Mouse (Mus musculus) naive thymus-derived CD4-positive, alpha-beta T cell, adult 2 months (primary cell): ENCODE results near the gene Cfap44.

Experiments used
- DNase-seq: peaks from one replicate; pipeline ENCODE4 v3.0.0-alpha.2; 2011; ENCODE audit warnings: low read depth

Gene Cfap44

DNA sequence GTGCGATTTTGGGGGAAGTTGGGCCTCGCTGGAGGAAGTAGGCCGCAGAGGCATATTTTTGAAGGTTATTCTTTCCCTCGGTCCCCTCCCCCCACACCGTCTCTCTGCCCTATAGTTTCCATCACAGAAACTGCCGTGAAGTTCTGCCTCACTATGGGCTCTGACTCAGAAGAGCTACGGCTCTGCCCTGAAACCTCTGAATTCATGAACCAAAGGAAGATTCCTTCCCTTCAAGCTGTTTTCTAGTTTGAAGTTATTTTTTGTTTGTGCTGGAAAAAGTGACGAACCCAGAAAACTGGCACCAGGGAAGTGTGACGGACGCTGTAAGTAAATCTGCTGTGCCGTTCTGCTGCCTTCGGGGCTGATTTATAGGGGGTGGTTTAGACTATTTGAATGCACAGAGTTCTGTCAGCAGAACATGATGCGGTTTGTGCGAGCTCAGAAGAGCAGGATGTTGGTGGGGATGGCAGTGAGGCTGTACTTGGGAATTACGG is 102.4 kb downstream of the Cfap44 start:
- peak; percentile 14 for DNase-seq

DNA sequence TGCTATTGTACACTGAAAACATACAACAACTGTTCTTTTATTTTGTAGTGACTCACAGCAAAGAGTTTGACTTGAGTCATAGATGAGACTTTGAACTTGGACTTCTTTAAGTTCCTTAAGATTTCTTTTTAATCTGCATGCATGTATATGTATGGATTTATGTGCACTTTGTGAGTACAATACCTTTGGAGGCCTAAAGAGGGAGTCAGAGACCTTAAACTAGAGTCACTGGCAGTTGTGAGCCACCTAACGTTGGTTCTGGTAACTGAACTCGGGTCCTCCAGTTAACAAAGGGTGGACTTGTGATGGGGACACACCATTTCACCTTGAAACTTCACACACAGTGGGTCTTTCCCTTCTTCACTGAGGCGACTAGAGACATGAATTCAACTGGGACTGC is 103.9 kb downstream of the Cfap44 start:
- DNase-seq = no peak

DNA sequence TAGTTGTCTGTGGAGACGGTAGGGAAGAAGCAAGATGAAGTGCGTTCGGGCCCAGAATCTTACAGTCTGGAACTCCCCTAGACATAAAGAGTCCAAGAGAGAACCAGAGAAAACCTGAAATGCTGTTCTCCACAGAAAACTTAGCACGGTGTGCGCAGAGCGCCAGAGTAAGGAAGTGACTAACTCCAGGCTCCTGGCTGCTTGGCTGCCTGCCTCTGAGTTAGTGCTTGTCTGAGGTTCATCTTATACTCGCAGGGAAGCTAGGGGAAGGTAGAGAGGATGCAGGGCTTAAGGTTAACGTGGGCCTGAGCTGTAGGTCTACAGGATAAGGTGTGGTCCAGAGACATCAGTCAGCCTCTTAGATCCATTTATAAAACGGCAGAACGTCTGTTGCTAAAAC is 107.2 kb downstream of the Cfap44 start:
- no peak for DNase-seq

DNA sequence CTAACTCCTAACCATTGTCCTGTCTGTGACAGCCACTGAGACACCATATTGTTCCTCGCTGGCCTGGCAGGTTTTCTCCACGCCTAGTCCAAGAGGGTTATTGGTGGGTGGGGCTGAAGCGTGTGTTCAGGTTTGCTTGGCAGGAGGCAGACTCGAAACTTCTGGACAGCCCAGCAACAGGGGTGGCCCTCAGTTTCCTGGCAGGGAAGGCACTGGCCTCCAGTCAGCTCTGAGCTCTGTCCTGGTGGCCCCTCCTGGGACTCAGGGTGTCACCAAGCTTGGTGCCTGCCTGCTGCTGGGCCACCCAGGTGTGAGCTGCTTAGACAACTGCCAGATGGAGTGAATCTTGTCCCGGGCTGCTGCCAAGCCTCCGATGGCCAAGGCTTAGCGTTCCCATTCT is 107.7 kb downstream of the Cfap44 start:
- DNase-seq = no peak

DNA sequence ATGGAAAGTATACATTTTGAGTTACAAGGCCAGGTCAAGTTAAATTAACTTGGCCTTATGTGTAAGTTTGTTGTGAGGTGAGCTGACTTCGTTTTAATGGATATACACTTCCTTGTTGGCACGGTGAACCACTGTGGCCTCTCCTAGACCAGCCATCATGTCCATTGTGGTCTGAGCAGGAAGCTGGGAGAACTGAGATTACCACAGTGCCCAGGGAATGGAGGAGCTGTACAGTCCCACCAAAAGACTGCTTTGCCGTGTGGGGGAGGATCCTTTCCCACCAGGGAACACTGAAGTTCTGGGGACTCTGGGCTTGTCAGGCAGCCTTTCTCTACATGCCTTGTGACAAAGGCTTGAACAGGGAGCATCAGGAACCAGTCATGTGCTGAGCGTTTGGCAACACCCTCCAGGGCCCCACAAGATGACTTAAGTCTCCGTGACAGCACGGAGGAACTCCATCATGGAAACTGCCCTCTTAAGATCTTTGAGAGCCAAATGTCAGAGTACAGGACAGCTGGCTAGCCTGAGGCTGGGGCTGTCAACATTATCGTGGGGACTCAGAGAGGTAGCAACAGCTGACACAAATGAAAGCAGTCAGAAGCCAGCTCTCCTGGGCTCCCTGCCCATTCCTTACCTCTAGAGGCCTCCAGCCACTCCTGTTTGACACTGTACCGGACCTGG is 108.4 kb downstream of the Cfap44 start:
- DNase-seq = no peak

DNA sequence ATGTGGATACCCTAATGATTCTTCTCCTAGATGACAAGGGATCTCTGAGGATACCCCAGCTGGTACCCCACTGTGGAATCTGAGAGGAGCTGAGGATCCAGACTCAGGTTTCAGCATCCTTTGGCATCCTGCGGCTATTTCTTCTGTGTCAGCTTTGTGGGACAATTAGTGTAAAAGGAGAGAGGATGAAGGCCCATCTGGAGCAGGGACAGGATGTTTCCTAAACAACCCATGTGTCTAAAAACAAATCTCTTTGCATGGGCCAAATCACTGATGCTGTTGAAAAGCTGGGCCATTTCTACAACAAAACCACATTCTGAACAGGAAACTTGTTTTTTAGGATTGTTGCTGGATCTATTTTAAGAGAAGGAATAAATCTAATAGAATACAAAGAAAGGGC is 110.6 kb downstream of the Cfap44 start:
- no peak for DNase-seq

DNA sequence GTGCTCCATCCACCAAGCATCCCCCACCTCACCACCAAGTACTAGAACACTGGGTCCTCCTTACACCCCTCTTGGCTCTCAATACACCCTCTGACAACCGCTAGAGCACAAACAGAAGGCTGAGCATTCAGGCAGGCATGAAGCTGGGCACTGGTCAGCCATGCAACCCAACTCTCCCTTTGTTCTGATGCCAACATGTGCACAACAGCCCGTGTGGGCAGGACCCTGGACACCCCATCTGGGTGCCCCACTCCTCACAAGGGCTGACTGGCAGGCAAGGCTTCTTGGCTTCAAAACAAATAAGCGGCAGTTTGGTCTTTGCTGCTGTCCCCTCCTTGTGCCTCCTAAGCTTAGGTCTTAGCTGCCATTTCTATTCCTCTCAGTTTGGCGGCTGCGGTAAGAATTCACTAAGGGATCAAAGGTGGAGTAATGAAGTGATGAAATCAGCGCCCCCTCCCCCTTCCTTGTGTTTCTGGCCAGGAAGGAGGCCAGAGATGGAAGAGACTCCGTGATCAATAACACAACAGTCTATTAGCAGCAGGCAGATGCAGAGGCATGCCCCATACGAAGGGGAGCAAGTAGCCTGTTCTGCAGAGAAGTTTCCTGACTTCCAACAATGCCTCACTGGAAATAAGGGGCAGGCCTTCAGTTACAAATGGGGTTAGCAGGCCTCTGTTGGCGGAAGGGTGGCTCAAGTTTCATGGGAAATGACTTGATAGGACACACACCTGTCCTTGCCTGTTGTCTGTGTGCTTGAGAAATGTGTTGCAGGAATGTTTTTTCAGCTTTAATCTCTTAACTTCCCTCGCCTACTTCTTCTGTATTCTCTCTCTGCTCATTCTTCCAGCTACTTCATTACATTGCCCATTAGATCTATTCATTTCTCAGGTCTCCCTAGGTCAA is 112.7 kb downstream of the Cfap44 start:
- no peak for DNase-seq

DNA sequence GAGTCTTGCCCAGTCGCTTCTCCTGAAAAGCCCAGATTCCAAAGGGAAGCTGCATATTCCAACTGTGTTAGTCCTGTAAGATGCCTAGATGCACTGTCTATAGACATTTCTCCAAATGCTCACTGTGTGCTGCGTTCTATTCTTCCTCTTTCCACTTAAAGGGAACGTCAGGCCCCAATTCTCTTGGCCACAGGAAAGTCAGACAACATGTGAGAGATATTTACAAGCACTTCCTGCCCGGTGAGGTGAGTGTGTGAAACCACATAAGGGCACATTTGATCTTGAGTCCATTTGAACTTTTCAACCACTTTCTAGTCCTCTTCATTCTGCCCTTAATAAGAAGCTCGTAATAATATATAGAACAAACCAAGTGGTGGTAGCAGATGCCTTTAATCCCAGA is 113.4 kb downstream of the Cfap44 start:
- DNase-seq = no peak

DNA sequence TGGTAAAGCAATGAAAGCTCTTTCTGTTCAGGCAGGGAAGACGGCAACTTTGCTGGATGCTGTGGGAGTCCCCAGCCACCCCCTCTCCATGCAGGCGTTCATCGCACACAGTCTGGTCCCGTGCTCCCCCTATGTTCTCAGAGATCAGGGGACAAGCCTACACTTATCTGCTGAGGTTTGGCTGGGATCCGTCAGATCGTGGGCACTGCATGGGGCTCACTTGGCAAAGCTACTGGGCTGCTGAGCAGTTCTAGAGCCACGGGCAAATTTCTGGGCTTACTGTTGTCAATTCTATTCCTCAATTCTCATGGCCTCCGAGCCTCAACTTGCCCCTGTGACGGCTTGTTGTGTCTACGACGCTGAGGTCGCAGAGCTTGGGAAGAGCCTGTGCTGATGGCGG is 114.2 kb downstream of the Cfap44 start:
- DNase-seq = no peak

DNA sequence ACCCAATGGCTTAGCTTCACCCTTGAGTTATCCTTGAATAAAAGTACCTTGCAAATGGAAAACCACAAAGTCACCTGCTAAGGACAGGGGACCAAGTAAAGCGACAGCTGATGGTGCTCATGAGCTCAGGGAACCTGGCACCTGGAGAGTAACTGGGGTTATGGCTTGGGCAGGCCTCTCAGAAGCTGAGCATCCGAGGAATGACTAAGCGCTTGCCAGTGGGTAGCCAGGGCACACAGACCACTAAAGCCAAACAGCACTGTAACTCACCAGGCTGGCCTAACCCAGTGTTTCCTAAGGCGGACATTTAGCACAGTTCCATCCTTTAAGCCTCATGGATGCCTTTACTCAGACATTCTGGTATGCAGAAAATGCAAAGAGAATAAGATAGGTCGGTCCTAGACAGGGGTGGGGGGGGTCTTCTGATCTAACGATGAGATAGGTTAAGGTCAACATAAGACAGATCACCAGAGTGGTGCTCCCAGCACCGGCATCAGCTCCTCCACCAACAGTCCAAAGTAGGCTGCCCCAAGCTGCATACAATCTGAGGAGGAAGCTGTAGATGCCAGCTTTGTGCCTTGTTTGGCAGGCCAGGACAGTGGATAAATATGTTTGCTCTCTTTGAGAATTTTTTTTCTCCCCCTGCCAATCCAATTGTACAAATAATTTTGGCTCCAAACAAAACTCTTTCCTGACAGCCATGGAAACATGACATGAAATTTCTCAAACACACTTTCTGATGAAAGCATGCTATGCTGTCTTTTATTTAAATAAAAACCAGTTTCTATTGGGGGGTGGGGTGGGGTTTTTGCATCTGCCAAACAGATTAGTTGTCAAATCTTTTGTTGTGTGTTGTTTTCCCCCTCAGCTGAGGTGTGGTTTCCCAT is 115.1 kb downstream of the Cfap44 start:
- no peak for DNase-seq

DNA sequence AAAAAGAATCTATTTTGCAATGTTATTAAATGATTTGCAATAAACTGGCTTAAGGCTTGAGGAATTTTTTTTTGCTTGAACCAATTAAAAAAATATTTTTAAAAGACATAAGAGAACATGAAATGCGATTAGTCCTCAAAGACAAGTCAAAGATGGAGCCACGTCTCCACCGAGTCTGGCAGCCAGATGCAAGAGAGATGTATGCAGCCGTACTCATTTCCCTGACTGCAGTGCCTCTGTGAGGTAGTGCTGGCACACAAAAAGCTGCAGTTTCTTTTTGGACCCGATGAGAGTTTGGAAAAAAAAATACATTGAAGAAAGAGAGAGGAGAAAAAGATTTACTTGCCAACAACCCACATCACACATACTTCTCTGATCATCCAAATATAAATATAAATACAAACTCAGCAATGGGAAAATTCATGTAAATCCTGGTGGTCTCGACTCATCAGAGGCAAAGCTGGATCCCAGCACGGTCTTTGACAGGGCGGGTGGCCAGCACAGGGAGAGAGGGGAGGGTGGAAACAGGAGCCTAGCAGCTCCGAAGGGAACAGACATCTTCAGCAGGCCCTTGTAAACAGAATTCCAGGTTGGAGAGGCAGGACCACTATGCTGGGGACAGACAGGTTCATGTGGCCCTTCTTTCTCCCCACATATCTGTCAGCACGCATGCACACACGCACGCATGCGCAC is 116.1 kb downstream of the Cfap44 start:
- DNase-seq = no peak

DNA sequence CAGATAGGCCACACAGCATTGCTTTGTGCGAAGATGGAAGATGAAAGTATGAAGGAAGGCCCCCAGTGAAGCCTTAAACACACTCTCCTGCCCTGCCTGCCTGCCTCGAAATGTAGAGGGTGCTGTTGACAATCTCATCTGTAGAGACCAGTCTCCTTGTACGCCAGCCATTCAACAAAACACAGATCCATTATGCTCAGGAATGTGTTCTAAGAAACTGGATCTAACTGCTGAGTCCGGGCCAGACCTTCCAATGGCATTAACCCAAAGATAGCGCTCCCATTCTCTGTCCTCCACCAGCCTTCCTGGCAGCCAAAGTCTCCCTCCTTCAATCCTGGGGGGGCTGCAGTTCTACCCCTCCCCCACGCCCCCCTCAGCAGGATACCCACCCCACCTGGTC is 121.9 kb downstream of the Cfap44 start:
- DNase-seq = no peak

DNA sequence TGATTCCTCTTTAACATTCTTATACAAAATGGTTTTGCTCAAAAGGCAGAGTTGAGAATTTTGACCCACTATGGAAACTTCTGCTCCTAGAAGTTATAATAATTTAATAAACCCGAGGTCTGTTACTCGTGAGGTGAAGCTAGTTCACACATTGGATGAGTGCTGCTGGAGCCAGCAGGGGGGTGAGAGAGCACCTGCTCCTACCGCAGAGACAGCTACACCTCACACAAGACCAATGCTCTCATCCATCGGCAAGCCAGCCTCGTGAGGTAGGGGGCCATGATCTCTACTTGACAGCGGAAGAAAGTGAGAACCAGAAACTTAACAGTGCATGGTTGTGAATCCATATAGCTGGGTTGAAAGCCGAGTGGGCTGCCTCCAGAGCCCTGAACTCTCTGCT is 129.0 kb downstream of the Cfap44 start:
- no peak for DNase-seq

DNA sequence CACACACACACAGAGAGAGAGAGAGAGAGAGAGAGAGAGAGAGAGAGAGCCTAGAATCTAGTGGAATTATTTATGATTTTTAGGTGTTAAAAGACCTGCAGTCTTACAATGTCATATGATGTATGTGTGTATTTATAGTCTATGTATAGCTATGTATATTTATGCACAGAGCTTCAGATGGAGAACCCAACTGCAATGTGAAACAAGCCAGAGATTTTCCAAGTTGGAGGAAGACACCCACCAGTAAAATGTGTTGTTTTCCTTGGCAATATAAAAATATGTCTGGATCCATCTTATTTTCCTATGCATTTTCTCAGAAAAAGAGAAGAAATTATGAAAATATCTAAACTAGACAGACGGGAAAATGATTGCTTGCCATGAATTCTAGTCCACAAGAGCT is 131.4 kb downstream of the Cfap44 start:
- DNase-seq = no peak

DNA sequence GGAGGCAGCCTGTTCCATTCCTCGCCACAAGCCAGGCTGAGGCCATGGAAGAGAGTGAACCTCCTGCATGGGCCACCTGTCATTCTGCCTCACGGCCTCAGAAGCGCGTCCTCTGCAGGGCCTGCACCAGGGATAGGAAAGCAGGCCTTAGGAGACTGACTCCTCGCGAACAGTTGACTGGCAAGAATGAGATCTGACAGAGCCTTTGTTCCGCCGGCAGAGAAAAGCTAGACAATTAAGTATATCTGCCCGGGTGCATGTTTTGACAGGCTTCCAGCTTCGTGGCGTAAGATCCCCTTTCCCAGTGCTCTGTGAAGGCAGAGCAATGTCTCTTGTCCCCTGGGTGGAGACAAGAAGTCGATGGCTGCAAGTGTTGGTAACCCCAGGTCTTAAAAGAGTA is 132.1 kb downstream of the Cfap44 start:
- DNase-seq = no peak

DNA sequence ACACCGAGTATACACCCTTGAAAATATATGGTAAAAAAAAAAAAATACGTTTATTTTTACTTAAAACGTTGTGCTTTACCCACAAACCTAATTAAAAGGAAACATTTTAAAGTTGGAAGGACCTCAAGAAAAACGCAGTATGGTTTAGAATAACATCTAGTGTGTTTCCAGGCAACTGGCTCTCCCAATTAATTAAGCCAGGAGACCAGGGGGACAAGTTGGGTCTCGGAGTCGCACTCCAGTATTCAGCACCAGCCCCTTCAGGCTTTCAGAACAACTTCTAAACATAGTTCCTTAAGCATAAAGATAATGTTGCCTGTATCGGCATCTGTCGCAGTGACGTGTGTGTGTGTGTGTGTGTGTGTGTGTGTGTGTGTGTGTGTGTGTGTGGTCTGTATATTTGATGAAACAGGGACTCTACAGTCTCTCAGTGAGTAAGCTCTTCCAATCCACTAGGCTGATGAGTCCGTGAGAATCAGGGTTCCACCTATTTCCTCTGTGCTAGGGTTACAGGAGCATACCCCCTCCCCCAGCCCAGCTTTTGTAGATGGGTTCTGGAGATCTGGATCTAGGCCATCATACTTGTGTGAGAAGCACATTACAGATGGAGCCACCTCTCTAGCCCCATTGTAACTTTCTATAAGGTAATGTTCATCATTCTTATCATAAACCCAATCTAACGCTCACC is 132.8 kb downstream of the Cfap44 start:
- no peak for DNase-seq

DNA sequence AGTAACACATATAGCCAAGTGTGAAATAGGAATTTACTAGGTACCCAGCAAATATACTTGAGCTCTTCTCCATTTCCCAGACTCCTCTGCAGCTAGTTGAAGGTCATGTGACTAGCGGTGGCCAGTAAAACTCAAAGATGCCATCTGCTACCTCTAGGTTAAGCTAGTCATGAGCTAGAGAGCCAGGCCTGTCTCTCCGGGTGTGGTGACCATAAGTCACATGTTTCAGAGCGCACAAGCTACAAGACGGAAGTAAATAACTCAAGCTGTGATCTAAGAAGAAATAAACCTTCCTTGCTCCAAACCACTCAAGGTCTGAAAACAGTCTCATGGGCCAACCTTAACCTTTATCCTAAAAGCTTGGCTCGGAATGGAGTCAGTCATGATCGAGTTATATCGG is 134.4 kb downstream of the Cfap44 start:
- no peak for DNase-seq

DNA sequence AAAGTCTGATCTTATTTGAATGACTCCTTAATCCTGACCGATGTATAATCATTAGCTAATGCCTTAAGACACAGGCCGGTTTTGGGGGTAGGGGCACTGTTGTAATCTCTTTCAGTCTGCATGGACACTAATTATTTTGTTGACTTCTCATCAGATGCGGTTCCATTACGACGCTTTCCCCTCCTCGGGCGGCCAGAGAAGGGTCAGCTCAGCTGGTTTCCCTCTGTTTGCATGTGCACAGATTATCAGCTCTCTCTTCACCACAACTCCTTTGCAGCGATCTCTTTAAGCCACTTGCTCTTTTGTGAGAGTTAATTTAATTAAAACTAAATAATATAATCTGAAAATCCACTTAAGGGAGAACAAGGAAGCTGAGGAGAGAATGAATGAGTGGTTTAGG is 135.1 kb downstream of the Cfap44 start:
- DNase-seq = no peak

DNA sequence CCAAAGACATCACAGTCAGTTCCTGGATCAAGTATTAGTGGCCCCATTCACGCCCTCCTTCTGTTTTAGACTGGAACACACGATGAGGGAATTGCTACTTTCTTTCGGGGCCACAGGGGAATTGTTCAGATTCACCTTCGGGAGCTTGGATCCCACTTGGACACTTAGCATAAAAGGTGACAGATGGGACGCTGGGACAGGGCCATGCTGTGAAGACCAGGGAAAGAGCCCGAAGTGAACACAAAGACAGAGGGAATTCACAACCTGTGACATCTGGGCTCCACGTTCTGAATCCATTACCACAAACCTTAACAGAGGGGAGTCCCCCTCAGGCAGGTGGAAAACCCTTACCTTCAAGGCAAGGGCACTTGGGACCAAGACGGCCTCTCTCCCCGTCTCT is 135.6 kb downstream of the Cfap44 start:
- no peak for DNase-seq

DNA sequence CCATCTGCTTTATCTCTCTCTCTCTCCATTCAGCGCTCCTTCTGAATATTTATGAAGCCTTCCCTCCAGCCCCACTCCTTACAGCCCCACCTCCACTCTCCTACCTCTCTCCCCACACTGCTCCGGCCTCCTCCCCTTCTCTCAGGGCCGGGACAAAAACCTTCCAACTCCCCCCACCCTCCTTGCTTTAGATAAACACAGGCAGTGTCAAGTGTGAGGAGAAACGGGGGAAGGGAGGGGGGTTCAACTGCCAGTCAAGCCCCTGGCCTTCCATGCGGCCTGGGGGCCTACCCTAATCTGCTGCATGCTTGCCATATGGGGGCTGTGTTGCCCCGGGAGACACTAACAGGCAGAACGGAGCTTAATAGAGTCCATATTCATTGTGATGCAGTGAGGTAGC is 136.2 kb downstream of the Cfap44 start:
- DNase-seq = no peak

DNA sequence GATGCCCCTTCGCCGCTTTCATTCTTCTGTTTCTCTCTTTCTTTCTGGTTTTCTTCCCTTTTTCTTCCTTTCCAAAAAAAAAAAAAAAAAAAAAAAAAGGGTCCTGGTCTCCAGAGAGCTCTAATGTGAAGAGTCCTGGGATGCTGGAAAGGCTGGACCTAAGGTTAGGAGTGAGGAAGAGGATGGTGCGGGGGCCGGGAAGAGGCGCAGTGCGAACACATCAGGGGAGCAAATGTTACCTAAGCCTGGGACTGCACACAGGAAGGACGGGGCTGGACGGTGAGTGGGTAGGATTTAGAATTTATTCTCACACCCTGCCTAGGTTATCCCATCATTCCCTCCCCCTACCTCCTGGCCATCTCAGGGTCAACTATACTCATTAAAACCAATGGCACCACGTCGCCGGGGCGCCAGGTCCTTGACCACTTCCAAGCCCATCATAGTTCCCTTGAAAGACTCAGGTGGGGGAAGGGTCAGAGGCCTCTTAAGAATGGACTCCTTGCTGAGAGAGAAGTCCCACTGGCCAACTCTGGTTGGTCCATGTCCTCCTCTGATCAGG is 136.7 kb downstream of the Cfap44 start:
- DNase-seq = no peak
